Mouse (Mus musculus) gastrocnemius, postnatal 25 days (tissue): ENCODE data around the gene Slc38a9. TPM values are rescaled to one million over a fixed set of nuclear protein-coding genes. Genes with fewer than 3 reads are reported as not detected.
A peak's percentile ranks its signal among the peaks of the same experiment; 100 is the strongest.
"Not testable (repeated sequence)": the region's sequence is repeated elsewhere in the genome, so short reads cannot be mapped to it uniquely, and the experiment has no call there.

Experiments
- DNase-seq: peaks from one replicate; pipeline ENCODE4 v3.0.0; 2022
- total RNA-seq, 2 experiments: library from RNA; stranded (reverse); gene quantifications; 1 replicate in 1 of 2; 2 replicates in 1 of 2; pipeline ENCODE4 v1.2.3; 2021

Slc38a9 gene
- total RNA-seq, 2 experiments from 2014 or later, result 4.8 to 6.6 TPM

DNA sequence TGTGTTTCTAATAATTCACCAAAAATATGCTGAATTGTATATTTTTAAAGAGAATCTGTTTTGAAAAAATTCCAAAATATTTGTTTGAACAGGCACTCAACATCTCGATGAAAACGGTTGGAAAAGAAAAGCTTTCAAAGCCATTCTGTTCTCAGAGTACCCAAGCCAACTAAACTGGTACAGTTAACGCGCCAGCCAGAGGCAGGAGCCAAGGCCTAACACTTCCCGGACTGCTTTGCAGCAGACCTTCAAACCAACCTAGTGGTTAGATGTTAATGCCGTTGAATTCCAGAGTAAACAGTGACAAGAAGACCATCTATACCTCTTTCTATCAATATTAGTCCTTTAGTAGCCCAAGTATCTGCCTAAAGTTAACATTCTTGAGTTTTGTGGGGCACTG is 23.4 kb downstream of the Slc38a9 start:
- DNase-seq, result no peak

DNA sequence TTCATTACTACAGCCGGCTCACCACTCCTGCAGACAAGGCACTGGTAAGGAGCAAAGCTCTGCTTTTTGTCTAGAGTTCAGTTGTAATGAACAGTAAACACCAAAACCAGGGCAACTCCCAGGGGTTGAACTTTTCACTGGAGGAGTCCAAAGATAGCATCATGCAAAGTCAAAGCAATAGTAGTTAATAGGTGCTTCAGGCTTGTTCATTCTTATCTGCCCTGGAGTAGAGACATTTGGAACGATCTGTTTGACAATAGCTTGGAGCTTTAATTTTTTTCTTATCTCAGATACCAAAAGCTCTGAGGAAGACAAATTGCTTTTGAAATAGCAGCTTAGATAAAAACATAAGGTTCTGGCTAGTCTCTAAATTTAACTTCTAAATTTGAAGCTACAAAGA is 25.6 kb downstream of the Slc38a9 start:
- DNase-seq, result no peak

DNA sequence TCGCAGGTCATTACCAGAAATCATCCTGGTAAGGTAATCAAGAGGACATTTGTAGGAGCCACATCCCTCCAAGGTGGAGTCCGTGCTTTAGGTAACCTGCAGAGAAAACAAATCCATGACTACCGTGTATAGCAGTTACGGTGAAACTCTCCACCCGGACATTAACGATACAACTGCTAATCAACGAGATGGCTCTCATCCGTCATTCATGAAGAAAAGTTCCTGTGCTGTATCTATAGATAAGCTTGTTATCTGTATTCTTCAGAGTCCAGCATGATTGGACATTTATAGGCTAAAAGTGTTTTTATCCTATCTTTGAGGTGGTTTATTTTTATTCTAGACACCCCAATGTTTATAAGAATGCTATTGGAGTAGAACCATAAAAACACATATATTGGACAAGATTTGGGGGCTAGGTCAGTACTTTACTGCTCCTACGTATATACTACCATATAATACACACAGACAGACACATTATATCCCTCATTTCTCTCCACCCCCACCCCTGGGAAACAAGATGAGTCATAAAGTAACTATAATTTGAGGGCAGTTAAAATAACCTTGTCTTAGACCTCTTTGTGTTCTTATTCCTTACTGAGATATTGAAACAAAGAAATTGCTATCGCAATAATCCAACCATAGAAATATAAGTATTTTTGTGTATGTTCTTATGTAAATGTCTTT is 32.5 kb downstream of the Slc38a9 start:
- no peak for DNase-seq

GRCm38 (mm10) chr13:112695526-112696240 is 35.1 kb downstream of the Slc38a9 start:
- DNase-seq, result no peak

- no peak for DNase-seq
These were observed 40.7 kb downstream of the Slc38a9 start for GRCm38 (mm10) chr13:112701256-112701655.

- no peak for DNase-seq
These were observed 45.8 kb downstream of the Slc38a9 start for GRCm38 (mm10) chr13:112706351-112706750.

DNA sequence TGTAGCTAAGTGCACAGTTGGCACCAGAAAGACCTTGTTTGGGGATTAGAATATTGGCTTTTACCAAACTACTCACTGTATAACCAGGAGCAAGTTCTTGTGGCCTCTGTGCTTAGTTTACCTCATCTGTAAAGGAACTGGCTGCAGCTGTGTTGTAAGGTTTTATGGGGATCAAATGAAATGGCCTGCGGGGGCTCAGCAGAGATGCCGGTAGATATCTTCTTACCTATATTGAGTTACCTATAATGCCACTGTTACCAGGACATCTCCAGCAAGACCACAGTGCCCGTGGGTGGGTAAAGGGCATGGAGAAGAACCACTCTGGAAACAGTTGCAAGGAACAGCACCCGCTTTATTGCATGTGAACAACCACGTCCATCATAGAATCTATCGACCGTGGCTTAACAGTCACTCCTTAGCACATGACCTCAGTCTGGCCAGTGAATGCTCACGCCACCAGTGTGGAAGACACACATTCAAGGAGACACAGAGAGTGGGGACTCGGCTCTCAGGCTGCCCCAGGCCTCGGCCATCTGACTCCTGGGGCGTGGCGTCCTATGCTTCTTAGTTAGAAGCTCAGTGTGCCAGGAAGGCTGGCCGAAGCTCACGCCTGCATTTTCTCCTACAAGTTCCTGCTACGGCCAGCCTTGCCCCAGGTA is 59.7 kb downstream of the Slc38a9 start:
- no peak for DNase-seq

DNA sequence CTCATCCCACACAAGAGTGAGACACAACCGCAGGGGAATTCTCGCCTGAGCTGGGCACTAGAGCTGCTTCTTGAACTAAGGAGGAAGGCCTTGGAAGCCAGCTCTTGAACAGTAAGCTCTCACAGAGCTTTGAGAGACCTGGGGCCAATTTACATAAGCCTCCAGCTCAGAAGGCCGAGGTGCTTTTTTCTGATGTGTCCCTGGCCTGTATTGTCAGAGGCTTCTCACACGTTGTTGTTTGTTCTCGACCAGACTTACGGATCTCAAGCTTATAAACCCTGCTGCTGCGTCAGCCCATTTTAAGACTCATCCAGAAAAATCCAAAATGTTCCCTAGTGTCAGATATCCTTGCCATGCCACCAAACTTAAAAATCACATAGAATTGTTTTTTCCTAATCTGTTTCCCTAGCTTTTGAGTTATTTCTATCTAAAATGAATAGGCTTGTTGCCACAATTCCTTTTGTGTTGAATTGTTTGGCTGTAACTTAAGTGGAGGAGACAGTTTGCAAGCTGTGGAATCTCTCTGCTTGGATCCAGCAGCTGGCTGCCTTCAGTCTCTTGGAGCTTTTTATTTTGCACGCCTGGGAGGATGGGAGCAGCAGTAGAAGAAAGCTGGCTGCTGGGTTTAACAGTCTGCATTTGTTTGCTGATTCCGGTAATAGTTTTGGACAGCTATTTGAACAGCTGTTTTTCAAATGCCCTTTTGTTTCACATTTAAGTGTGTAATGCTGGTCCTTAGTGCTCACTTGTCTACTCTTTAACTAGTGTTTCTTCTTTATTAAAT is 61.6 kb downstream of the Slc38a9 start:
- DNase-seq, result peak; percentile 54

DNA sequence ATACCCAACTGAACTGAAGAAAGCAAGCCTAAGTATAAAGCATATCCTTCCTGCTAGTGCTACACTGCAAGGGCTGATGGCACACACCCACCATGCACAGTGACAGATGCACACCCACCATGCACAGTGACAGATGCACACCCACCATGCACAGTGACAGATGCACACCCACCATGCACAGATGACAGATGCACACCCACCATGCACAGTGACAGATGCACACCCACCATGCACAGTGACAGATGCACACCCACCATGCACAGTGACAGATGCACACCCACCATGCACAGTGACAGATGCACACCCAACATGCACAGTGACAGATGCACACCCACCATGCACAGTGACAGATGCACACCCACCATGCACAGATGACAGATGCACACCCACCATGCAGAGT is 63.7 kb downstream of the Slc38a9 start:
- not testable (repeated sequence) for DNase-seq

DNA sequence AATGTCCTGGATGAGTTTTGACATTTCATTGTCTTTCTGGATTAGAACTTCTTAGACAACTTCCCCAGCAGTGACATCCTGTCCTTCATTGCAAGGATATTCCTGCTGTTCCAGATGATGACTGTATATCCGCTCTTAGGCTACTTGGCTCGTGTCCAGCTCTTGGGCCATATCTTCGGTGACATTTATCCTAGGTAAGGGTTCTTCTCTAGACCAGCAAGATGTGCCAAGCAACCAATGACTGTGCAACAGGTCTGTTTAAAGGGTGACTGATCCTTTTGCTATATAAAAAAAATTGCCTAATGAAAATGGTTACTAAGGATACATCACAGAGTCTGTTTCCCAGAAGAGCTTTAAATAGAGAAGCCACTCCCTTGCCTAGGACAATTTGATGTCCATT is 65.5 kb downstream of the Slc38a9 start:
- DNase-seq, result no peak

DNA sequence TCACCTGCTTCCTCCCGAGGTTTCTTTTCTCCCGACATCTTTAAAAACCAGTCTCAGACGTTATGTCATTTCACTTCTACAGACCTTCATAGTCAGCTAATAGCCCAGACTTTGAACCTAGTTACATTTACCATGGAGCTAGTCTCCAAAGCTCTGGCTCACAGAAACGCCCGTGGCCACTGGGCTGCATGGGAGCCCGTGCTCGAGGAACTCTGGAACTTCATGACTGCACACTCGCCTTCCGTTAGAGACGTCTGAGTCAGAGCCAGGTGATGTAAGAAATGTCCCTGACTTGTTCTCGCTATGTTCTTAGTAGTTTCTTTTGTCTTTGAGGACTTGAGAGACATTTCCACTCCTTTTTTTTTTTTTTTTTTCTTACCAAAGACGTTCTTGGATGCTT is 72.8 kb downstream of the Slc38a9 start:
- no peak for DNase-seq

DNA sequence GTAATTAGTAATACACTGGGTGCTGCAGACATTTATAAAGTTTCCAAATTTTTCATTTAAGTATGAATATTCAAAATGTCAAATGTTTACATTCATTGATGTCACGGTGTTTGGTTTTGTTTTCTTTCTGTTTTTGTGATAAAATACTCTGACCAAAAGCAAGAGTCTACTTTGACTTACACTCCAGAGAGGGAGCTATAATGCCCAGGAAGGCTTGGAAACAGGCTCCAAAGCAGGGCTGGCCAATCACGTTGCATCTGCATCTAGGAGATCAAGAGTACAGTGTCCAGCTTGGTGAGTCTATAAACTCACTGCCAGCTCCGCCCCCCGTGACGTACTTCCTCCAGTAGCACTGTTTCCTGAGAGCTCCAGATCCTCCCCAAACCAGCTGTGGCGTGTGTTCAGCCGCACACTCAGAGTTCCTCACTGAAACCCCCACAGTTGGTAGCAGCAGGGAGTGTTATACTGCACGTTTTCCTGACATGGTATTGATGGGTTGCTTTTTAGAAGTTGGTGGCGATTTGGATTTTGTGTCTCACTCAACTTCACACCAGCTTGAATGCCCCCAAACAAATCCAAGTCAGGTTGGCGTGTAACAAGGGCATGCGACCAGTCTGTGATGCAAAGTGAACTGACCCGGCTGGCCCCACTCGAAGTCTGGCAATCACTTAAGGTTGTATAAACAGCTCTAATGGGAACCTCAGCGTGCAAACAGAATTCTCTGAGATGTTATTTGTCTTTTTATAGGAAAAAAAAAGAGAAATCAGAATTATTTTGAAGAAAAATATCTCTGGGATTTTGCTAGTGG is 74.6 kb downstream of the Slc38a9 start:
- DNase-seq, result no peak

DNA sequence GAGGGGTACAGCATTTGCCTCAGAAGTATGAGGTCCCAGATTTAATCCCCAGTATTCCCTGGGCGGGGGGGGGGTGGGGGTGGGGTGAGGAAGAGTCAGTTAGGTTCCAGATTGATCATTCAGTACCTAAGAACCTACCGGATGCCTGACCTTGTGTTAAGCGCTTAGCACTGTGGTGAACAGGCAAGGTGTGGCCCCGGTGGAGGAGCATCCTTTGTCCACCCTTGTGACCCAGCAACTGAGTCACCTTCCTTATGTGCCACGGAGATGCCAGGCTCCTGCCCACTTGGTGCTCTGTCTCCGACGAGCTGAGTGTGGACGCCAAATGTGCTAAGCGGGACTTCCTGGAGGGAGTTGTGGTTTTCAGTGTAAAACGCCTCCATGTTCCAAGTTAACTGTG is 75.9 kb downstream of the Slc38a9 start:
- DNase-seq, result no peak

DNA sequence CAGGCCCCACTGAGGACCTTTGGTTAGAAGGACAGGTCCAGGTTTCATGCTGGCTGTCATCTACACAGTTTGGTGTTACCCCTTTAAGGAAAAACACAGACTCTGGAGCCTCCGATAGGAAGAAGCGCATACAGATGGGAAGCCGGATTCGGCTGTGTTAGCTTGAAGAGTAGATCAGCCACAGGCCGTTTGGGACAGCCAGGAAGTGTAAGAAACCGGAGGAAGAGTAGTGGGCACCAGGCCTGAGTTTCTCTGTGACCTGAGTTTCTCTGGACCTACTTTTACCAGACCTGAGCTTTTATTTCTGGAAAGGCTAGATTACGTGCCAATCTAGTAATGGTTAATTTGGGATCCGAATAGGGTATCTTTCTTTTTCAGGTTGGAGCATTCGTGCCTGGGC is 76.6 kb downstream of the Slc38a9 start:
- DNase-seq, result no peak

DNA sequence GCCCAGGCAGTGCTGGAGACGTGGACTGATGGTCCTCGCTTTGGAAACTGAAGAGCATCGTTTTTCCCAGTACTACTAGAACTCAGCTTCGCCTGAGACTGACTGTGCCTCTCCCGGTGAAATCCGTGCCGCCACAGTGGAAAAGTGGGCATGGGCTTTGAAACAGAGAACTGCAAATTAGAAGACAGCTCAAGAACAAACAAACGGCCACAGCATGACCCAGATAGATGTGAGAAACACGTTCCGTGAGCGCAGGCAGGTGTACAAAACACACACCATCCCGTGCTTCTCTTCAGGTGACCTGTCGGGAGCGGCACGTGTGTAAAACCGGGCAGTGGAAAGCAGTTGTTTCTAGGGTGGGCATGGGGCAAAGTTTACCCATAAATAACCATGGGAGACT is 77.5 kb downstream of the Slc38a9 start:
- no peak for DNase-seq

- DNase-seq, result no peak
These were observed 79.5 kb downstream of the Slc38a9 start for GRCm38 (mm10) chr13:112740073-112740472.

DNA sequence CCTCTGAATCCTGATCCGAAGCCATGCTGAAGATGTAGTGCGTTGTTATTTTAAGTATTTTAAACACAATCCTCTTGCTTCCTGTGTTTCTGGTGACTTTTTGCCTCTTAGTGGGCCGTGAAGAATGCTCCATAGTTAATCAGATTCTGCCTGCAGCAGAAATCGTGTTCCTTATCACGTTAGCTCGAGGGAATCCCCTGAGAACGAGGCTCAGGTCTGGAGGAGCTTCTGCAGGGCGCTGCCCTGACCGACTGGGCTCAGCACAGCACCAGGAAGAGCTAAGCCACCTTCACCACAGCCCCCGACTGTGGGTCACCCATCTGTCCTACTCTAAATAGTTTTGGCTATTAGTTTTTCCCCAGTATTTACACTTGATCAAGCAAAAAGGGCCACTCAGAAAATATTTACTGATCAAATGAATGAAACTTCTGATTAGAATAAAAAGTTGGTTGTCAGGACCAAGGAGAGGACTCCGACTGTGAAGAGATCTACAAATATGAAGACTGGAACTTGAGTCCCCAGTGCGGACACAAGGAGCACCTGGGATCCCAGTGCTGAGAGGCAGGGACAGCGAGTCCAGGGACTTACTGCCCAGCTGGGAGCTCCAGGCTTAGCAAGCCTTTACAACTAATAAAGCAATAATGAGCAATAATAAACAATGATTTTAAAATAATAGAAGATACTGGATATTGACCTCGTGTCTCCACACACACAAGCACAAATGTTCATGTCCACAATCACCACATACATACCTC is 81.7 kb downstream of the Slc38a9 start:
- no peak for DNase-seq

DNA sequence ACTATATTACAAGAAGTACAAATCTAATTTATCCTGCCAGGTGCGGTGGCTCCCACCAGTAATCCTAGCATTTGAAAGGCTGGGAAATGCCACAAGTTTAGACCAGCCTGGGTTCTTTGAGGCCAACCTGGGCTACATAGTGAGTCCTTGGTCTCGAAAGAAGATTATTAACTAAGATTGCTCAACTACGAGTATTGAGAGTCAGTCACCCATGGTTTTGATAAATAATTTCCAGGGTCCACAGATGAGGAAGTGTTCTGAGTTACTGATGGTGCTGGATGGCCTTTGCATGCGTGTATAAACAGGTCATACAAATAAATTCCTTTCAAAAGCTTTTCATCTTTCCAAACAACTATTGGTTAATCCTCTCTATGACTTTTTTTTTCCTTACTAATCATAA is 83.1 kb downstream of the Slc38a9 start:
- DNase-seq, result no peak

DNA sequence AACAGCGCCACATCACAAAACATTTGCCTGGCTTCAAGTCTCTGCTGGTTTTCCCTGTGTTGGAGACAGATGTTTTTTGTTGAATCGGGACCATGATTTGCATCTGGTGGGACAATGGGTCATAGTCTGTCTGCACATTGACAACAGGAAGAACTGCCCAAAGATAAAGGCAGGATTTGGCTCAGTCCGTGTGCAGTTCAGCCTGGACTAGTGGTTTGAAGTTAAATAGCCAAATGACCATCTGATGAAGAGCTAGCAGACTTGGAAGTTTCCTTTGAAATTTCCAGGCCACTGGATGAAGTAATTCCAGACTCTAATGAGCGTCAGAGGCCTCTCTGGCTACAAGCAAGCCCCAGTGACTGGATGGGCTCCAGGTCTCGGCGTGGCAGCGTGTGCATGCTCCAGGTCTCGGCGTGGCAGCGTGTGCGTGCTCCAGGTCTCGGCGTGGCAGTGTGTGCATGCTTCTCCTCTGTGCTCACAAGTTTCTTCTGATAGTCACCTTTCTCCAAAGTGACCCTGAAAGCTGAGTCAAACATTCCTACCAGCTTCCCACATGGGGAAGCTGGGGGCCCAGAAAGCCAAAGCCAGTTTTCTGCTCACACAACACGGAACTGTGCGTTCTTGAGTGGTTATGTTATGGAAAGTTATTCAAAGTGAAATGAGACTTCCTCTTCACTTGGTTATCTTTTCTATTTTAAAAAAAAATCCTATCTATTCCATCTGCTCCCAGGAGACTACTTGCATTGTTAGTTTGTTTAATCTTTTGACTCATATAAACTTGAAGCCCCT is 83.7 kb downstream of the Slc38a9 start:
- peak; percentile 55 for DNase-seq
